Mouse (Mus musculus) layer of hippocampus, adult 2 months (tissue): Measurements from ENCODE around the gene Ralgapa2. TPM values are rescaled to one million over a fixed set of nuclear protein-coding genes. Genes with fewer than 3 reads are reported as not detected.

Experiments
- DNase-seq, 2 experiments: peaks; one replicate each; pipeline ENCODE4 v3.0.0; 2022; ENCODE audit warnings: low spot score in 2 of 2
- H3K27ac ChIP-seq: fragments of 200-600 bp; 2 replicates; pipeline ENCODE4 v1.8.1; 2022
- H3K4me3 ChIP-seq: fragments of 200-600 bp; 2 replicates; pipeline ENCODE4 v1.8.1; 2022; ENCODE audit warnings: mild to moderate bottlenecking
- CTCF ChIP-seq: fragments of 200-600 bp; conservative IDR thresholded peaks from 2 replicates; pipeline ENCODE4 v1.8.1; 2022; ENCODE audit warnings: antibody characterized with exemption, mild to moderate bottlenecking, moderate library complexity
- total RNA-seq, 2 experiments: library from RNA; stranded (reverse); gene quantifications; 2 replicates each; pipeline ENCODE4 v1.2.3; 2021

Ralgapa2 gene
- total RNA-seq, 2 experiments from 2014 or later: 25.7 to 29.8 TPM

DNA sequence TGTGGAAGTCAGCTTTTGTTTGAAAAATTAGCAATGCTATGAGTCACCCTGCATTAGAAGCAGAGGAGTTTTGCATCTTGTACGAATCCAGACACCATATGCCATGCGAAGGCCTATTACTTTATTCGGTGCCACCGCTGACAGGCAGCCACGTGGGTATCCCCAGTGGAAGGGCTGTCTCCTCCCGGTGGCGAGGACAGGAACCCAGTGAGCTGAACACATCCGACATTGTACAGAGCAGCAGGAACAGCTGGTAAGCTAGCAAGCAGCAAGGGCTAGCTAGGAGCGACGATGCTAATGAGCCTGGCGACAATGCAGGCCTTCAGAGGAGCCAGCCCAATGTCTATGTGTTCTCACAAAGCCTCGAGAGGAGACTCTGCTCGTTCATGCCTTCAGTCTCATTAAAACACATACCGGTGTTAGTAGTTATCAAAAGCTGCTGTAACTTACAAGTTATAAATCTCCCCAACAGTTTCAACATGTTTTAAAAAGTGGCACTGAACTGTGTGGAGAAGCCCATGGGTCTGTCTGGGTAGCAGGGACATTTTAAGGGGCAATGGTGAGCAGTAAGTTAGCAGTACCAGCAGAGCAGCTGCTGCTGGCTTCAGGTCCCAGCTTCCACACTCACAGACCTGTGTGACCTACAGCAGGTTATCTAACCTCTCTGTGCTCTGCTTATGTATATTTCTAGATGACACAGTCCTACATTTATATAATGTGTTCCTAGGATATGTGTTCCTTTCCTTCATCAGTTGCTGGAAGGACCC is 221.1 kb downstream of the Ralgapa2 start:
- Histone ChIP-seq H3K4me3 (no peak overlapping the region), H3K27ac (peak overlapping the region; percentile 58)
- peak; percentile 63 to 74 for DNase-seq
- TF ChIP-seq CTCF: peak; percentile 53

GRCm38 (mm10) chr2:146290366-146290765 is 221.8 kb downstream of the Ralgapa2 start:
- peak in 1 of 2 experiments; percentile 22 for DNase-seq
- Histone ChIP-seq H3K4me3 (no peak overlapping the region), H3K27ac (peak overlapping the region; percentile 58; the same call in 1 of the 2 replicates)
- TF ChIP-seq CTCF: no peak

DNA sequence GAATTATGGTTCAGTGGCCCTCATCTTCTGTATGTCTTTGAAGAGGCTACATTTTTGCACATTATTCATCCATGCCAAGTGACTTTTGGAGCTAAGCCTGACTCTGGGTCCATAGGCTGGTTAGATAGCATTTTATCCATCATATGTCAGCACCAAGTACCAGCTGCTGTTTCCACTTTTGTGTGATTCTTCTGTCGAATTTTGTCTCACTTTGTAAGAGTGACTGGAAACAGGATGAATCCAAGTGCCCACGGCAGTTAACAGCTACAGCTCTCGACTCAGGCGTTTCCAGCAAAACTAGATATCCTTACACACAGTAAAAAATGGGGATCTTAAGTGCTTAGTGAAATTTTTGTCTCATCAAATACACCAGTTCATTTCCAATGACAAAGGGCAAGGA is 222.8 kb downstream of the Ralgapa2 start:
- TF ChIP-seq CTCF: no peak
- no peak overlapping the region for H3K4me3 ChIP-seq
- no peak overlapping the region for H3K27ac ChIP-seq
- no peak for DNase-seq

DNA sequence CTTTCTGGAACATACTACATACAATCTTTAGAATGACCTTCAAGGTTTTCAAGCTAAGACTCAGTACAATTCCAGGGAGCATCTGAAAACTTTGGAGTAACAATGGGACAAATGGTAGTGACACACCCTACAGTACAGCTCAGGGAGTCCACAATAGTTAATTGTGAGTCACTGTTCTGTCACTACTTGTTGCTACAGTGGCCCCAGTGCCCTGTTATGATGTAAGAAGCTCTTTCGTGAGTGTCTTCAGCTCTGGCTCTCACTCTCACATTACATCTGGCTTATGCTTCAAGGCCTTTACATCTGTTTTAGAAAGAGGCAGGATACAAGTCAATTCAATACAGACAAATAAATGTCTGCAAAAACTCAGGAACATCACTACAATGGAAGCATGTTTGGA is 223.8 kb downstream of the Ralgapa2 start:
- no peak overlapping the region for H3K27ac ChIP-seq
- no peak for TF ChIP-seq CTCF
- no peak overlapping the region for H3K4me3 ChIP-seq
- no peak for DNase-seq

DNA sequence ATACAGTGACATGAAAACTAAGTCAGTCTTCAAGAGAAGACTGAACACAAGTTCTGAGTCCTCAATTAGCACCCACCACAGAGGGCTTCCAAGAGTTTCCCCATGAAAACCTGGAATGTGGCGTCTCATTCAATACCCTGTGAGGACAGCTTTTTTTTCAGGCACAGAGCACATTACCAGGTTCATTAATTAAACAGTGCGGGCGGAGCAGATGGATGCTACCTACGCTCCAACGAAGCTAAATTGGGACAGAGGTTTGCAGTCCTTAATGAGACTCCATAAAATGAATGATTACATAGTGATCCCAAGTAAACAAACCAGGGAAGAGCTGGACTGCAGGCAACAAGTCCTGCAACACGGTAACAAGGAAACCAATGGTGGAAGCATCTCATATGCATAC is 224.6 kb downstream of the Ralgapa2 start:
- no peak overlapping the region for H3K4me3 ChIP-seq
- DNase-seq: peak; percentile 38 to 54
- no peak for TF ChIP-seq CTCF
- H3K27ac ChIP-seq: no peak overlapping the region

GRCm38 (mm10) chr2:146281346-146281745 is 230.8 kb downstream of the Ralgapa2 start:
- no peak for DNase-seq
- TF ChIP-seq CTCF: no peak
- Histone ChIP-seq H3K4me3 (no peak overlapping the region), H3K27ac (no peak overlapping the region)

DNA sequence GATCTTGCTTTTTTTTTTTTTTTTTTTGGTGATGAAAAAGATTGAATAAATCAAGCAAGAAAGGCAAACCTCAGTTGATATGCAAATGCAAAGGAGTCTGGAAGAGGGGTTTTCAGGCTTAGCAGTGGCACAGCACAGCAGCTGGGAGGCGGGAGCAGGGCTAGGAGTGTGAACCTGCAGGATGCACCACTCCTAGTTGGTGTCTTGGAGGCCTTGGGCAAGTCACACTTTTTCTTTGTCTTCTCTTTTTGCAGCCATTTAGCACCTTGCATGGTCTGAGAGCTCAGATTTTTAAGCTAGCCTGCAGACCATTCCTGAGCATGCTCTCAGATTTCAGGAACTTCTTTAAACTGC is 231.2 kb downstream of the Ralgapa2 start:
- no peak overlapping the region for H3K4me3 ChIP-seq
- TF ChIP-seq CTCF: no peak
- no peak overlapping the region for H3K27ac ChIP-seq
- no peak for DNase-seq

DNA sequence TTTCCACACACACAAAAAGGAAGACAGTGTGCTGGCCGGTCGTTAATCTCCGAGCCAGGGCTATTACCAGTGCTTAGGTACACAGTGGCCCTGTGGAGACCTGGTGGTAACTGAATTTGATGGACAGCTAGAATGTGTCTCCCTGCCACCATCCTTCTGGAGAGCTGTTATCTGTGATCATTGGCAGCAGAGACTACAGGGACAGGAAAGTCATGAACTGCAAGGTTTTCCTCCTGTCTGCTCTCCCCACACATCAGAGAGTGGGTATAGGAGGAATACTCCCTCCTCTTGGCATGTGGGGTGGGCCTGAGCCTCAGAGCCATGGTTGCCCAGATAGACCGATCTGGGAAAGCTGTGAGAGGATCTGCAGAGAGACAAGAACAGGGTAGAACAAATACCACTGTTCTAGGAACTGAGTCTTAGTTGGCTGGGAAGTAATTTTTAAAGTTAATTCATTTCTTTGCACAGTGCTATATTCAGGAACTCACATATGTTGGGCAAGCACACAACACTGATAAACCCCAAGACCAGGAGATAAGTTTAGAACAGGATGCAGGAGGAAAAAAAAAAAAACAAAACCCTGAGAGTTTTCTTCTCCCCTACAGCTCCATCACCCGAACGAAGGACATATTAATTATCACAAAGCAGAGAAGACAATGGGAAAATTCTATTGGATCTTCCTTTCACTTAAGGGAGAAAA is 231.8 kb downstream of the Ralgapa2 start:
- no peak for DNase-seq
- no peak for TF ChIP-seq CTCF
- H3K4me3 ChIP-seq: no peak overlapping the region
- H3K27ac ChIP-seq: peak overlapping the region; percentile 4; the same call in 1 of the 2 replicates

GRCm38 (mm10) chr2:146279430-146280220 is 232.5 kb downstream of the Ralgapa2 start:
- Histone ChIP-seq H3K27ac (peak overlapping the region; percentile 4; the same call in 1 of the 2 replicates), H3K4me3 (peak overlapping the region; percentile 46)
- DNase-seq: no peak
- no peak for TF ChIP-seq CTCF

DNA sequence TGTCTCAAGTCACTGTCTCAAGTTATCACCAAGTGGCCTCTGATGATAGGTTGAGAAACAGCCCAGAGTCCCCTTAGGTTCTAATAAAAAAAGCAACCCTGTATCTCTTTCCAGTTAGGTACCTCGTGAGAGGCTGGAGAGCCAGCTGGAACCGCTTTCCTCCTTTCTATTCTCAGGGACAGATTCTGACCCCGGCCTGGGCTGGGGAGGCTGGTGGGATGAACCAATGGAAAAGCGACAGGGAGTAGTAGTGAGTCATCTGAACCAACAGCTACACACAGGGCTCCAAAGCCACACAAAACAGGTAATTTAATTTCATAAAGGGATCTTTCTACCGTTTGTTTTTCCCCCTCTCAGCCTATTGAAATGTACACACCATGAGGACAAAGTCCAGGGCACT is 233.8 kb downstream of the Ralgapa2 start:
- Histone ChIP-seq H3K27ac (no peak overlapping the region), H3K4me3 (no peak overlapping the region)
- no peak for TF ChIP-seq CTCF
- DNase-seq: no peak

DNA sequence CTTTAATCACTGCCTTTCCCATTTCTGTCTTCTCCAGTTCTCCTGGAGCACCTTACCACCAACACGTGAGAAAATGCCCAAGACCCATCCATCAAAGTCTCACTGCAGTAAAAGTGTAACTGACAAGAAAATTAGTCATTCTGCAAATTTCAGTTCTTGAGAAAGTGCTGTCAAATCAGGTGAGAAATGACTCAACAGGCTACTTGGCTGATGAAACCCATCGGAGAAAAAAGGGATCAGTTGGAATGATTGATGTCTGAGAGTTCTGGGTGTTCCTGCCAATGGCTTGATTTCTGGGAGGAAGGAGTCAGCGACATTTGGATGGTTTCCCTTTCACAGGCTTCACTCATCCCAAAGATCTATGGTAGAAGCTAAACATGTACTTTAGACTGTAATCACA is 245.6 kb downstream of the Ralgapa2 start:
- no peak for DNase-seq

DNA sequence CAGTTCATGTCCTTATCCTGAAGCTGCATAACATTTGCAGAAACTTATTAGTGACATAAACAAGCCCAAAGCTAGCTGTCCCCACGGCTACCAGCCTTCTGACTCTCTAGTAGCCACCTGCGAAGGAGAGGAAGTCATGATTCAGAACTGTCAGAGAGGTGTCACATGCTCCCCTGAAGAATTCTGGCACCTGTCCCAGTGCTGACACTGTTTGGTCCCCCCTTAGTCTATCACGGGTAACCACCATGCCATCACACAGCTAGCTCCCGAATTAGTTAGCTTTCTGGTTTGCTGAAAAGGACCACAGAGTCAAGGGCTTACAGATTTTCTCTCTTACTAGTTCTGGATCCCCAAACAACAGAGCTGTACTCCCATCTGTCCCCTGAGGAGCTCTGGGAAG is 247.1 kb downstream of the Ralgapa2 start:
- no peak overlapping the region for H3K27ac ChIP-seq
- H3K4me3 ChIP-seq: no peak overlapping the region
- no peak for DNase-seq
- TF ChIP-seq CTCF: no peak

More for the DNA sequence above, 245.6 kb downstream of the Ralgapa2 start:
- no peak overlapping the region for H3K27ac ChIP-seq
- no peak overlapping the region for H3K4me3 ChIP-seq
- no peak for TF ChIP-seq CTCF

- Histone ChIP-seq H3K4me3 (no peak overlapping the region), H3K27ac (no peak overlapping the region)
- no peak for TF ChIP-seq CTCF
- no peak for DNase-seq
Measured at GRCm38 (mm10) chr2:146262966-146263365, 249.2 kb downstream of the Ralgapa2 start.
